Mouse (Mus musculus) megakaryocyte, embryonic 14.5 days (primary cell): ENCODE results near the gene Zfp180.

Experiments used
- FLI1 ChIP-seq: IDR thresholded peaks from 2 replicates; pipeline ENCODE4 v1.6.1; 2012; ENCODE audit warnings: low read length, inconsistent platforms, mixed read lengths
- GATA1 ChIP-seq: IDR thresholded peaks from 3 replicates; pipeline ENCODE4 v1.6.1; 2012; ENCODE audit warnings: mixed read lengths, low read length, inconsistent platforms, borderline replicate concordance

DNA sequence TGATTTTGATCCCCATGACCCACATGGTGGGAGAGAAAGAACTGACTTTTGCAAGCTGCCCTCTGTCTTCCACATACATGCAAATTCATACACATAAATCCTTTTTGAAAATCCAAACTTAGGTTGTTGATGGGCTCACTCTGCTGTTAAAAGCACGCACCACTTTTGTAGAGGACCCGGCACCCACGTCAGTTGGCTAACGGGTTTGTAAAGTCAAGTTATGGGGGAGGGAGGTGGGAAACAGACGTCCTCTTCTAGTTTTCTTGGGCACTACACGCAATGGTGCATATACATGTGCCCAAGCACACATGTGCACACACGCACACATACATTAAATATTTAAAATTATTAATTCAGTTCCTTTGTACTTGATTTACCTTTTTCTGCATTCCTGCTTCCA, 29.1 kb downstream of the Zfp180 start:
- no peak for TF ChIP-seq GATA1
- TF ChIP-seq FLI1: no peak
